Mouse (Mus musculus): ENCODE results near the gene Thbs2.

GRCm38 (mm10) chr17:14682836-14683235, 11.2 kb downstream of the Thbs2 start:
- TF ChIP-seq TAL1 (IDR thresholded peaks at IDR 0.05; ENCODE audit: low read length) (no peak), GATA1 (IDR thresholded peaks at IDR 0.05; ENCODE audit: low read length) (no peak)
